Mouse (Mus musculus): ENCODE results near the gene Gramd1c. TPM values are rescaled to one million over a fixed set of nuclear protein-coding genes. Genes with fewer than 3 reads are reported as not detected.

Gramd1c gene
- polyA plus RNA-seq, 1 experiment from 2014 or later = 5.7 TPM

- 86% methylated on average over 7 of the region's 7 CpGs for WGBS
- Histone ChIP-seq H3K9me3 (replicated peaks; ENCODE audit: low read length) (no peaks in the 10 kb centered on the region), H3K4me3 (replicated peaks; ENCODE audit: low read depth, low read length) (no peak overlapping the region), H3K4me2 (ENCODE audit: low read length) (no peak overlapping the region), H3K4me1 (replicated peaks; ENCODE audit: insufficient read depth, low read length) (no peaks in the 10 kb centered on the region), H3K27me3 (ENCODE audit: insufficient read depth, low read length) (no peaks in the 10 kb centered on the region), H3K27ac (no peak overlapping the region), H3K36me3 (ENCODE audit: insufficient read depth, low read length) (peaks cover 60% of the 10 kb centered on the region), H3K9ac (ENCODE audit: low read depth, low read length) (no peak overlapping the region)
- DNase-seq (ENCODE audit: low spot score) (no peak), ATAC-seq (replicated peaks; ENCODE audit: low FRiP score, low read depth) (no peak)
- TF ChIP-seq CTCF (IDR thresholded peaks at IDR 0.05; ENCODE audit: low read depth) = no peak
These were observed 36.2 kb upstream of the Gramd1c start for GRCm38 (mm10) chr16:44099377-44099776.

GRCm38 (mm10) chr16:44087650-44088049, 24.5 kb upstream of the Gramd1c start:
- no peaks in the 10 kb centered on the region for H3K27me3 ChIP-seq (ENCODE audit: insufficient read depth, low read length)
- no peaks in the 10 kb centered on the region for H3K4me1 ChIP-seq (replicated peaks; ENCODE audit: insufficient read depth, low read length)
- H3K4me2 ChIP-seq (ENCODE audit: low read length) = no peak overlapping the region
- ATAC-seq (replicated peaks; ENCODE audit: low FRiP score, low read depth) (no peak), DNase-seq (ENCODE audit: low spot score) (no peak)
- peaks cover 37% of the 10 kb centered on the region; the same call in 1 of the 2 replicates for H3K36me3 ChIP-seq (ENCODE audit: insufficient read depth, low read length)
- no peaks in the 10 kb centered on the region for H3K9me3 ChIP-seq (replicated peaks; ENCODE audit: low read length)
- no peak for TF ChIP-seq CTCF (IDR thresholded peaks at IDR 0.05; ENCODE audit: low read depth)
- no peak overlapping the region for H3K27ac ChIP-seq
- no peak overlapping the region for H3K9ac ChIP-seq (ENCODE audit: low read depth, low read length)
- no peak overlapping the region for H3K4me3 ChIP-seq (replicated peaks; ENCODE audit: low read depth, low read length)
- WGBS = 56% methylated on average over 2 of the region's 2 CpGs

- no peak for TF ChIP-seq CTCF (IDR thresholded peaks at IDR 0.05; ENCODE audit: low read depth)
- Histone ChIP-seq H3K4me2 (ENCODE audit: low read length) (no peak overlapping the region), H3K4me3 (replicated peaks; ENCODE audit: low read depth, low read length) (no peak overlapping the region), H3K27ac (no peak overlapping the region), H3K36me3 (ENCODE audit: insufficient read depth, low read length) (no peaks in the 10 kb centered on the region), H3K27me3 (ENCODE audit: insufficient read depth, low read length) (no peaks in the 10 kb centered on the region), H3K9me3 (replicated peaks; ENCODE audit: low read length) (no peaks in the 10 kb centered on the region), H3K4me1 (replicated peaks; ENCODE audit: insufficient read depth, low read length) (no peaks in the 10 kb centered on the region), H3K9ac (ENCODE audit: low read depth, low read length) (no peak overlapping the region)
- DNase-seq (ENCODE audit: low spot score) = no peak
- WGBS = 89% methylated on average over 15 of the region's 15 CpGs
- no peak for ATAC-seq (replicated peaks; ENCODE audit: low FRiP score, low read depth)
These were observed 1.8 kb downstream of the Gramd1c start for GRCm38 (mm10) chr16:44061341-44061740.

- ATAC-seq (replicated peaks; ENCODE audit: low FRiP score, low read depth) (no peak), DNase-seq (ENCODE audit: low spot score) (no peak)
- Histone ChIP-seq H3K27ac (no peak overlapping the region), H3K9me3 (replicated peaks; ENCODE audit: low read length) (no peaks in the 10 kb centered on the region), H3K27me3 (ENCODE audit: insufficient read depth, low read length) (no peaks in the 10 kb centered on the region), H3K4me1 (replicated peaks; ENCODE audit: insufficient read depth, low read length) (no peaks in the 10 kb centered on the region), H3K4me3 (replicated peaks; ENCODE audit: low read depth, low read length) (no peak overlapping the region), H3K36me3 (ENCODE audit: insufficient read depth, low read length) (no peaks in the 10 kb centered on the region), H3K9ac (ENCODE audit: low read depth, low read length) (no peak overlapping the region), H3K4me2 (ENCODE audit: low read length) (no peak overlapping the region)
- no peak for TF ChIP-seq CTCF (IDR thresholded peaks at IDR 0.05; ENCODE audit: low read depth)
- WGBS = 90% methylated on average over 18 of the region's 18 CpGs
These were observed 2.4 kb downstream of the Gramd1c start for GRCm38 (mm10) chr16:44060604-44061286.

- ATAC-seq (replicated peaks; ENCODE audit: low FRiP score, low read depth) (no peak), DNase-seq (ENCODE audit: low spot score) (peak; percentile 83)
- Histone ChIP-seq H3K9me3 (replicated peaks; ENCODE audit: low read length) (no peaks in the 10 kb centered on the region), H3K4me2 (ENCODE audit: low read length) (no peak overlapping the region), H3K4me1 (replicated peaks; ENCODE audit: insufficient read depth, low read length) (no peaks in the 10 kb centered on the region), H3K27ac (no peak overlapping the region), H3K27me3 (ENCODE audit: insufficient read depth, low read length) (no peaks in the 10 kb centered on the region), H3K36me3 (ENCODE audit: insufficient read depth, low read length) (no peaks in the 10 kb centered on the region), H3K4me3 (replicated peaks; ENCODE audit: low read depth, low read length) (no peak overlapping the region), H3K9ac (ENCODE audit: low read depth, low read length) (no peak overlapping the region)
- peak; percentile 97 for TF ChIP-seq CTCF (IDR thresholded peaks at IDR 0.05; ENCODE audit: low read depth)
- 21% methylated on average over 10 of the region's 10 CpGs for WGBS
These were observed 4.4 kb downstream of the Gramd1c start for GRCm38 (mm10) chr16:44058745-44059144.

- Histone ChIP-seq H3K9me3 (replicated peaks; ENCODE audit: low read length) (no peaks in the 10 kb centered on the region), H3K4me3 (replicated peaks; ENCODE audit: low read depth, low read length) (no peak overlapping the region), H3K27ac (no peak overlapping the region), H3K27me3 (ENCODE audit: insufficient read depth, low read length) (no peaks in the 10 kb centered on the region), H3K4me1 (replicated peaks; ENCODE audit: insufficient read depth, low read length) (no peaks in the 10 kb centered on the region), H3K9ac (ENCODE audit: low read depth, low read length) (no peak overlapping the region), H3K4me2 (ENCODE audit: low read length) (no peak overlapping the region), H3K36me3 (ENCODE audit: insufficient read depth, low read length) (no peaks in the 10 kb centered on the region)
- DNase-seq (ENCODE audit: low spot score) (no peak), ATAC-seq (replicated peaks; ENCODE audit: low FRiP score, low read depth) (no peak)
- WGBS = 76% methylated on average over 8 of the region's 8 CpGs
- no peak for TF ChIP-seq CTCF (IDR thresholded peaks at IDR 0.05; ENCODE audit: low read depth)
These were observed 7.4 kb downstream of the Gramd1c start for GRCm38 (mm10) chr16:44055766-44056165.

- peak; percentile 48 for DNase-seq (ENCODE audit: low spot score)
- Histone ChIP-seq H3K9me3 (replicated peaks; ENCODE audit: low read length) (no peaks in the 10 kb centered on the region), H3K27ac (no peak overlapping the region), H3K27me3 (ENCODE audit: insufficient read depth, low read length) (no peaks in the 10 kb centered on the region), H3K4me2 (ENCODE audit: low read length) (no peak overlapping the region), H3K4me1 (replicated peaks; ENCODE audit: insufficient read depth, low read length) (no peaks in the 10 kb centered on the region), H3K9ac (ENCODE audit: low read depth, low read length) (no peak overlapping the region), H3K36me3 (ENCODE audit: insufficient read depth, low read length) (no peaks in the 10 kb centered on the region), H3K4me3 (replicated peaks; ENCODE audit: low read depth, low read length) (no peak overlapping the region)
- no peak for TF ChIP-seq CTCF (IDR thresholded peaks at IDR 0.05; ENCODE audit: low read depth)
- ATAC-seq (replicated peaks; ENCODE audit: low FRiP score, low read depth) = no peak
- WGBS = 54% methylated on average over 6 of the region's 6 CpGs
These were observed 9.9 kb downstream of the Gramd1c start for GRCm38 (mm10) chr16:44053265-44053664.

Measured in kidney, postnatal 0 days (tissue).